Mouse (Mus musculus): ENCODE results near the gene Sh3rf1.

- no peak for TF ChIP-seq CTCF (IDR thresholded peaks at IDR 0.05; ENCODE audit: borderline replicate concordance, insufficient read depth, low read depth, low read length)
- no peak for TF ChIP-seq POLR2A (IDR thresholded peaks at IDR 0.05; ENCODE audit: borderline replicate concordance, insufficient read depth, low read length)
These were observed 163.0 kb downstream of the Sh3rf1 start for GRCm38 (mm10) chr8:61386645-61387044.
